Mouse (Mus musculus): ENCODE results near the gene Nfkb1. TPM values are rescaled to one million over a fixed set of nuclear protein-coding genes. Genes with fewer than 3 reads are reported as not detected.

Gene Nfkb1
- total and polyA plus RNA-seq, 3 experiments = 44.8 to 93.6 (median 59.9) TPM

DNA sequence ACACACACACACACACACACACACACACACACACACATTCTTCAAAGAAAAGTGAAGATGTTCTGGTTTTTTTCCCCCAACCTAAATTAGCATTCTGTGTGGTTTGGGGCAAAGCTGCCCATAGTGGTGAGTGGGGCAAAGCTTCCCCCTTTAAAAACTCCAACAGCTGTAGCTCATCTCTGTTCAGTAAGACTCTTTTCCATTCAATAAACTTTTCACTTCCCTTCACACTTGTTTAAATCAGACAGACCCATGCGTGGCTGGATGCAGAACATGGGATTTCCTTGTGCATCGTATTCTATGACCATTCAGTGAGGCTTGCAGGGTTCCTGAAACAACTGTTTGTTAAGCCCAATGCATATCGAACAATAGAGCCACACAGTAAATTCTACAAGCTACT is 77.0 kb downstream of the Nfkb1 start:
- Histone ChIP-seq H3K79me2 (ENCODE audit: control insufficient read depth, insufficient read depth, low read length, poor library complexity) (no peaks in the 10 kb centered on the region), H3K9ac (ENCODE audit: control insufficient read depth, low read depth, low read length, poor library complexity, severe bottlenecking) (no peak overlapping the region), H3K9me3 (replicated peaks; ENCODE audit: insufficient read depth, low read length) (no peaks in the 10 kb centered on the region), H3K4me1 (ENCODE audit: control insufficient read depth in 1 of 2, insufficient read depth in 2 of 2, low read length in 2 of 2) (no peaks in the 10 kb centered on the region), H3K27ac (ENCODE audit: control insufficient read depth, low read depth, low read length) (no peak overlapping the region), H3K27me3 (ENCODE audit: control insufficient read depth in 1 of 2, insufficient read depth in 2 of 2, low read length in 2 of 2) (no peaks in the 10 kb centered on the region), H3K4me3 (ENCODE audit: control insufficient read depth in 1 of 2, insufficient read depth in 1 of 2, low read depth in 2 of 2, low read length in 2 of 2) (no peak overlapping the region), H3K36me3 (ENCODE audit: control insufficient read depth in 1 of 2, insufficient read depth in 2 of 2, low read length in 2 of 2) (peaks cover 0 to 12% of the 10 kb centered on the region in 2 experiments; a peak in 2 of 4 replicates)
- TF ChIP-seq TAL1 (IDR thresholded peaks at IDR 0.05; ENCODE audit: low read length) = no peak
- no peak for TF ChIP-seq MYB (IDR thresholded peaks at IDR 0.05; ENCODE audit: low read depth, low read length)
- no peak for TF ChIP-seq POLR2AphosphoS5 (IDR thresholded peaks at IDR 0.05; ENCODE audit: borderline replicate concordance, low read depth, low read length)
- no peak for TF ChIP-seq USF2 (IDR thresholded peaks at IDR 0.05; ENCODE audit: borderline replicate concordance in 1 of 2, insufficient read depth in 1 of 2, low read depth in 1 of 2, low read length in 2 of 2)
- no peak for TF ChIP-seq NRF1 (IDR thresholded peaks at IDR 0.05; ENCODE audit: insufficient read depth, low read depth, low read length, poor library complexity, severe bottlenecking)
- TF ChIP-seq SIN3A (IDR thresholded peaks at IDR 0.05; ENCODE audit: low read length) = no peak
- no peak for TF ChIP-seq RAD21 (IDR thresholded peaks at IDR 0.05; ENCODE audit: low read depth, low read length)
- TF ChIP-seq KAT2A (conservative IDR thresholded peaks at IDR 0.05; ENCODE audit: low read depth, low read length) = no peak
- no peak for TF ChIP-seq CTCF (IDR thresholded peaks at IDR 0.05 in 2 of 3, conservative IDR thresholded peaks at IDR 0.05 in 1 of 3; ENCODE audit: control insufficient read depth in 1 of 3, insufficient read depth in 1 of 3, low read depth in 2 of 3, low read length in 3 of 3, poor library complexity in 1 of 3, severe bottlenecking in 1 of 3)
- no peak for TF ChIP-seq ZKSCAN1 (IDR thresholded peaks at IDR 0.05; ENCODE audit: low read depth, low read length)
- no peak for TF ChIP-seq TBP (IDR thresholded peaks at IDR 0.05; ENCODE audit: low read depth, low read length)
- DNase-seq (ENCODE audit: low read depth, low spot score) = no peak

DNA sequence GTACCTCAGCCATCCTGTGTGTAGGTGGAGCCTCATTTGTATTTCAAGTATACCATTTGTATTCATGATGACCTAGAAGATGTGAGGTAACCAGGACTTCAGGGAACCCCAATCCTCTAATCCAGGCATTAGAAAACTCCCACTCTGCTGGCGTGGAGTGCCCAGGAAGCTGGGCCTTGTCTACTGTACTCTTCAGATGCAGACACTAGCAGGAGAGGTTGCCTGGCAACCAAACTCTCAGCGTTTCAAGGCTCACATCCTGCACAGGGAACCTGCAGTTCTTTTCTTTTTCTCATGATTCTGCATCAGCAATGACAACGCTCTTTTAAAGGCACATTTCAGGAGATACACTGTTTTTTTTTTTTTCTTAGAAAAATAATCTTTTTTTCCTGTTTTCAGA is 81.1 kb downstream of the Nfkb1 start:
- Histone ChIP-seq H3K27me3 (ENCODE audit: control insufficient read depth in 1 of 2, insufficient read depth in 2 of 2, low read length in 2 of 2) (no peaks in the 10 kb centered on the region), H3K36me3 (ENCODE audit: control insufficient read depth in 1 of 2, insufficient read depth in 2 of 2, low read length in 2 of 2) (peaks cover 3 to 5% of the 10 kb centered on the region in 2 experiments; a peak in 2 of 4 replicates), H3K79me2 (ENCODE audit: control insufficient read depth, insufficient read depth, low read length, poor library complexity) (no peaks in the 10 kb centered on the region), H3K4me3 (ENCODE audit: control insufficient read depth in 1 of 2, insufficient read depth in 1 of 2, low read depth in 2 of 2, low read length in 2 of 2) (no peak overlapping the region), H3K9ac (ENCODE audit: control insufficient read depth, low read depth, low read length, poor library complexity, severe bottlenecking) (no peak overlapping the region), H3K9me3 (replicated peaks; ENCODE audit: insufficient read depth, low read length) (no peaks in the 10 kb centered on the region), H3K27ac (ENCODE audit: control insufficient read depth, low read depth, low read length) (no peak overlapping the region), H3K4me1 (ENCODE audit: control insufficient read depth in 1 of 2, insufficient read depth in 2 of 2, low read length in 2 of 2) (no peaks in the 10 kb centered on the region)
- no peak for DNase-seq (ENCODE audit: low read depth, low spot score)
- TF ChIP-seq RCOR1 (IDR thresholded peaks at IDR 0.05; ENCODE audit: low read depth, low read length) = no peak
- TF ChIP-seq GABPA (IDR thresholded peaks at IDR 0.05; ENCODE audit: low read depth, low read length) = no peak
- no peak for TF ChIP-seq CHD1 (IDR thresholded peaks at IDR 0.05; ENCODE audit: low read depth, low read length)
- TF ChIP-seq TAL1 (IDR thresholded peaks at IDR 0.05; ENCODE audit: low read length) = no peak
- TF ChIP-seq BHLHE40 (IDR thresholded peaks at IDR 0.05; ENCODE audit: borderline replicate concordance, low read depth, low read length) = no peak
- TF ChIP-seq POLR2AphosphoS5 (IDR thresholded peaks at IDR 0.05; ENCODE audit: borderline replicate concordance, low read depth, low read length) = no peak
- no peak for TF ChIP-seq NRF1 (IDR thresholded peaks at IDR 0.05; ENCODE audit: insufficient read depth, low read depth, low read length, poor library complexity, severe bottlenecking)
- no peak for TF ChIP-seq ZNF384 (IDR thresholded peaks at IDR 0.05; ENCODE audit: low read depth, low read length)
- TF ChIP-seq CTCF (IDR thresholded peaks at IDR 0.05 in 2 of 3, conservative IDR thresholded peaks at IDR 0.05 in 1 of 3; ENCODE audit: control insufficient read depth in 1 of 3, insufficient read depth in 1 of 3, low read depth in 2 of 3, low read length in 3 of 3, poor library complexity in 1 of 3, severe bottlenecking in 1 of 3) = no peak
- TF ChIP-seq MYB (IDR thresholded peaks at IDR 0.05; ENCODE audit: low read depth, low read length) = no peak

Data from MEL (cell line).